Mouse (Mus musculus): ENCODE data around the gene Pmm1. TPM values are rescaled to one million over a fixed set of nuclear protein-coding genes. Genes with fewer than 3 reads are reported as not detected.

Pmm1 gene
- polyA plus RNA-seq, 1 experiment: 12.1 TPM

- H3K4me1 ChIP-seq (ENCODE audit: control insufficient read depth, insufficient read depth, low read length): no peaks in the 10 kb centered on the region
- TF ChIP-seq CTCF (IDR thresholded peaks at IDR 0.05; ENCODE audit: control insufficient read depth, insufficient read depth, insufficient replicate concordance, low read depth, low read length) (no peak), POLR2A (IDR thresholded peaks at IDR 0.05; ENCODE audit: control insufficient read depth, low read depth, low read length) (no peak)
- no peak overlapping the region for H3K27ac ChIP-seq (ENCODE audit: control insufficient read depth, insufficient read depth, low read depth, low read length)
- H3K36me3 ChIP-seq (ENCODE audit: control insufficient read depth, insufficient read depth, low read length): no peaks in the 10 kb centered on the region; the same call in none of the 2 replicates
- H3K4me3 ChIP-seq (ENCODE audit: control insufficient read depth, low read depth, low read length): no peak overlapping the region
- no peaks in the 10 kb centered on the region for H3K27me3 ChIP-seq (ENCODE audit: control insufficient read depth, insufficient read depth, low read length)
Observed at GRCm38 (mm10) chr15:81904939-81905338, 55.8 kb downstream of the Pmm1 start.

Other genes with a start within 250 kb of the Pmm1 start
- gene Zc3h7b, start 215.9 kb downstream of the Pmm1 start, polyA plus RNA-seq (2012; rRNA removed): 21.6 and 26.3 TPM in 2 replicates
- gene Rangap1, start 215.4 kb downstream of the Pmm1 start, polyA plus RNA-seq (2012; rRNA removed): 234 and 245 TPM in 2 replicates
- 36.1 and 38.9 TPM in 2 replicates for gene Tef, start 158.5 kb downstream of the Pmm1 start, polyA plus RNA-seq (2012; rRNA removed)
- gene Tob2, start 102.1 kb downstream of the Pmm1 start, polyA plus RNA-seq (2012; rRNA removed): 7.3 and 8.0 TPM in 2 replicates
- 22.2 and 23.5 TPM in 2 replicates for gene Phf5a, start 89.0 kb downstream of the Pmm1 start, polyA plus RNA-seq (2012; rRNA removed)
- 112 and 118 TPM in 2 replicates for gene Aco2, start 88.6 kb downstream of the Pmm1 start, polyA plus RNA-seq (2012; rRNA removed)
- gene Polr3h, start 34.7 kb downstream of the Pmm1 start, polyA plus RNA-seq (2012; rRNA removed): 11.9 and 12.9 TPM in 2 replicates
- 8.1 and 9.2 TPM in 2 replicates for gene Csdc2, start 24.2 kb downstream of the Pmm1 start, polyA plus RNA-seq (2012; rRNA removed)
- 153 and 159 TPM in 2 replicates for gene 1700029P11Rik, start 19.6 kb upstream of the Pmm1 start, polyA plus RNA-seq (2012; rRNA removed)
- 16.7 and 20.4 TPM in 2 replicates for gene Xrcc6, start 26.9 kb upstream of the Pmm1 start, polyA plus RNA-seq (2012; rRNA removed)
- gene Desi1, start 72.9 kb upstream of the Pmm1 start, polyA plus RNA-seq (2012; rRNA removed): 646 and 682 TPM in 2 replicates
- gene Snu13, start 86.7 kb upstream of the Pmm1 start, polyA plus RNA-seq (2012; rRNA removed): 68.8 and 72.0 TPM in 2 replicates
- 86.7 and 90.3 TPM in 2 replicates for gene 4930407I10Rik, start 98.2 kb upstream of the Pmm1 start, polyA plus RNA-seq (2012; rRNA removed)
- 8.2 and 10.3 TPM in 2 replicates for gene Mei1, start 109.1 kb upstream of the Pmm1 start, polyA plus RNA-seq (2012; rRNA removed)
- 18.1 and 19.9 TPM in 2 replicates for gene Ccdc134, start 167.0 kb upstream of the Pmm1 start, polyA plus RNA-seq (2012; rRNA removed)
- 36.2 and 40.1 TPM in 2 replicates for gene Srebf2, start 186.3 kb upstream of the Pmm1 start, polyA plus RNA-seq (2012; rRNA removed)

Measured in testis, adult 2 months (tissue).